Mouse (Mus musculus) intestine, postnatal 0 days (tissue): ENCODE measurements at regions not wholly inside any gene's neighbourhood (a gene's known extent, or its start where the extent isn't known, plus 50 kb on each side); places are given as distances from the start of the nearest gene placed in this dataset.

Experiments used
- ATAC-seq: fragments of 200-750 bp; cut with Nextera tagmentation; 2 replicates; pipeline ENCODE4 v1.8.0; 2017; ENCODE audit warnings: mild to moderate bottlenecking, moderate TSS enrichment, moderate library complexity
- H3K27ac ChIP-seq: fragments of 300-500 bp; sonication (generic); 2 replicates; pipeline ENCODE4 v1.5.1; 2014; ENCODE audit warnings: mild to moderate bottlenecking, low read depth, low read length, moderate library complexity
- H3K27me3 ChIP-seq: fragments of 300-500 bp; sonication (generic); replicated peaks from 2 replicates; pipeline ENCODE4 v1.6.1; 2014; ENCODE audit warnings: low read length, mixed read lengths; ENCODE audit not compliant: control insufficient read depth, insufficient read depth
- H3K36me3 ChIP-seq: fragments of 300-500 bp; sonication (generic); 2 replicates; pipeline ENCODE4 v1.6.1; 2014; ENCODE audit warnings: mild to moderate bottlenecking, moderate library complexity; ENCODE audit not compliant: control insufficient read depth, insufficient read depth
- H3K4me1 ChIP-seq: fragments of 300-500 bp; sonication (generic); replicated peaks from 2 replicates; pipeline ENCODE4 v1.6.1; 2014; ENCODE audit warnings: antibody characterized with exemption, low read length, mixed read lengths; ENCODE audit not compliant: control insufficient read depth, insufficient read depth
- H3K4me2 ChIP-seq: fragments of 300-500 bp; sonication (generic); replicated peaks from 2 replicates; pipeline ENCODE4 v1.6.1; 2014; ENCODE audit warnings: low read depth, mild to moderate bottlenecking, moderate library complexity
- H3K4me3 ChIP-seq: fragments of 300-500 bp; sonication (generic); 2 replicates; pipeline ENCODE4 v1.5.1; 2014; ENCODE audit warnings: low read depth, low read length
- H3K9ac ChIP-seq: fragments of 300-500 bp; sonication (generic); 2 replicates; pipeline ENCODE4 v1.6.1; 2014; ENCODE audit warnings: mild to moderate bottlenecking, low read depth, low read length
- H3K9me3 ChIP-seq: fragments of 300-500 bp; sonication (generic); 2 replicates; pipeline ENCODE4 v1.6.1; 2016; ENCODE audit warnings: mixed run types; ENCODE audit not compliant: control insufficient read depth
- CTCF ChIP-seq: sonication (generic); IDR thresholded peaks from 2 replicates; pipeline ENCODE4 v1.5.1; 2016; ENCODE audit warnings: low read depth, mild to moderate bottlenecking, control low read depth, antibody characterized with exemption, moderate library complexity
- WGBS: fragments of 180-500 bp; shearing (Covaris S2); extraction: QIAGEN DNeasy Blood & Tissue Kit; methylation state at CpG from one replicate; pipeline ENCODE4 v1.1.7; 2014; 5-methylcytosine and 5-hydroxymethylcytosine counted together

GRCm38 (mm10) chr16:21362663-21363367 lies 60.1 kb upstream of the Vps8 start:
- Histone ChIP-seq H3K4me3 (no peak overlapping the region), H3K4me2 (no peak overlapping the region), H3K27me3 (no peaks in the 10 kb centered on the region), H3K4me1 (no peaks in the 10 kb centered on the region), H3K36me3 (no peaks in the 10 kb centered on the region), H3K27ac (no peak overlapping the region), H3K9ac (no peak overlapping the region), H3K9me3 (no peaks in the 10 kb centered on the region)
- ATAC-seq: no peak
- no peak for TF ChIP-seq CTCF
- WGBS: 55% methylated on average over 12 of the region's 12 CpGs

DNA sequence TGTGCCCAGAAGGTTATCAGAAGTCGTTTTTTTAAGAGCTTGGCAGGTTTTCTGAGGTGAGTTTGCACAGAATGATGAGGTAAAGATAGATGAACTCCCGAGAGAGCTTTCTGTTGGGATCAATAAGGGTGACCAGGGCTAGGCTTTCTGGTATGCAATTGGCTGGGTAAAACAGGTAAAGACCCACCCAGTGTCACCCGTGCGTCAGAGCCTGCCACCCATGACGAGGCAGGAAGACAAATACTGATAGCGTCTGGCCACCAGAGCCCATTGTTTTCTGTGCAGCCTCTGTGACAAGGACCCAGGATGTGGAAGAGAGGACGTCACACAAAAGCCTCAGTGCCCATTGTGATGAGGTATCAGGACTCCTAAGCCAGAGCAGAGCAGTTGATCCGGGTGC lies 58.0 kb upstream of the Vps8 start:
- Histone ChIP-seq H3K4me2 (no peak overlapping the region), H3K9me3 (no peaks in the 10 kb centered on the region), H3K27me3 (no peaks in the 10 kb centered on the region), H3K9ac (no peak overlapping the region), H3K4me3 (no peak overlapping the region), H3K36me3 (no peaks in the 10 kb centered on the region), H3K27ac (no peak overlapping the region), H3K4me1 (no peaks in the 10 kb centered on the region)
- 47% methylated on average over 8 of the region's 8 CpGs for WGBS
- ATAC-seq: no peak
- no peak for TF ChIP-seq CTCF

- peak; percentile 80 for TF ChIP-seq CTCF
- Histone ChIP-seq H3K36me3 (no peaks in the 10 kb centered on the region), H3K4me3 (no peak overlapping the region), H3K4me2 (no peak overlapping the region), H3K9ac (no peak overlapping the region), H3K4me1 (no peaks in the 10 kb centered on the region), H3K9me3 (no peaks in the 10 kb centered on the region), H3K27ac (no peak overlapping the region), H3K27me3 (no peaks in the 10 kb centered on the region)
- WGBS: 29% methylated on average over 8 of the region's 8 CpGs
- ATAC-seq: no peak
Observed at GRCm38 (mm10) chr16:21367449-21367848, 55.5 kb upstream of the Vps8 start.

DNA sequence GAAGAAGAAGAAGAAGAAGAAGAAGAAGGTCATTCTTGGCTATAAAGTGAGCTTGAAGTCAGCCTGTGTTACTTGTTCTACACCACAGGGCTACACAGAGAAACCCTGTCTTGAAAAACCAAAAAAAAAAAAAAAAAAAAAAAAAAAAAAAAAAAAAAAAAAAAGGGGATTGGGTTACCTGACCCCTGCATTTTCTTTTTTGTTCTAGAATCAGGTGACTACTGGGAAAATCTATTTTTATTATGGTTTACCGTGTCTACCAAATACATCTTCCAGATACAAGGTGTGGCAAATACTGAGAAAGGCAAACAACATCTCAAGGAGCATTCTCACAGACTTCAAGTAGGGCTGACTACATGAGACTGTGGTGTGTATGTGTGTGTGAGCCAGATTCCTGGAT lies 54.1 kb upstream of the Vps8 start:
- Histone ChIP-seq H3K4me1 (no peaks in the 10 kb centered on the region), H3K4me3 (no peak overlapping the region), H3K9me3 (no peaks in the 10 kb centered on the region), H3K27me3 (no peaks in the 10 kb centered on the region), H3K4me2 (no peak overlapping the region), H3K9ac (no peak overlapping the region), H3K27ac (peak overlapping the region; percentile 78), H3K36me3 (no peaks in the 10 kb centered on the region)
- WGBS: 84% methylated on average over 1 of the region's 1 CpGs
- no peak for ATAC-seq
- TF ChIP-seq CTCF: no peak

GRCm38 (mm10) chr16:21369569-21370512 lies 53.1 kb upstream of the Vps8 start:
- H3K27me3 ChIP-seq: no peaks in the 10 kb centered on the region
- no peaks in the 10 kb centered on the region for H3K9me3 ChIP-seq
- TF ChIP-seq CTCF: no peak
- H3K4me3 ChIP-seq: no peak overlapping the region
- WGBS: 37% methylated on average over 12 of the region's 12 CpGs
- ATAC-seq: peak; percentile 96
- H3K36me3 ChIP-seq: no peaks in the 10 kb centered on the region
- peak overlapping the region; percentile 78 for H3K27ac ChIP-seq
- H3K4me2 ChIP-seq: no peak overlapping the region
- H3K9ac ChIP-seq: no peak overlapping the region
- H3K4me1 ChIP-seq: no peaks in the 10 kb centered on the region
